Mouse (Mus musculus) forebrain, embryonic 14.5 days (tissue): ENCODE results near the gene Gm20518. TPM values are rescaled to one million over a fixed set of nuclear protein-coding genes. Genes with fewer than 3 reads are reported as not detected.

ENCODE experiments used
- ATAC-seq: fragments of 200-750 bp; cut with Nextera tagmentation; 2 replicates; pipeline ENCODE4 v1.8.0; 2017; ENCODE audit warnings: mild to moderate bottlenecking, moderate library complexity
- DNase-seq: peaks from one replicate; pipeline ENCODE4 v3.0.0-alpha.2; 2015; ENCODE audit warnings: low spot score
- H3K27ac ChIP-seq: fragments of 300-500 bp; sonication (generic); 2 replicates; pipeline ENCODE4 v1.5.1; 2014; ENCODE audit warnings: low read depth, mild to moderate bottlenecking, control low read depth, low read length, moderate library complexity
- H3K27me3 ChIP-seq: fragments of 300-500 bp; sonication (generic); replicated peaks from 2 replicates; pipeline ENCODE4 v1.6.1; 2014; ENCODE audit warnings: low read length, control low read depth, mixed read lengths; ENCODE audit not compliant: control insufficient read depth, insufficient read depth
- H3K36me3 ChIP-seq: fragments of 300-500 bp; sonication (generic); 2 replicates; pipeline ENCODE4 v1.6.1; 2014; ENCODE audit warnings: low read length, control low read depth; ENCODE audit not compliant: control insufficient read depth, insufficient read depth
- H3K4me1 ChIP-seq: fragments of 300-500 bp; sonication (generic); 2 replicates; pipeline ENCODE4 v1.6.1; 2014; ENCODE audit warnings: antibody characterized with exemption, low read length, control low read depth; ENCODE audit not compliant: control insufficient read depth, insufficient read depth
- H3K4me2 ChIP-seq: fragments of 300-500 bp; sonication (generic); 2 replicates; pipeline ENCODE4 v1.6.1; 2014; ENCODE audit warnings: mild to moderate bottlenecking, control low read depth, low read length
- H3K4me3 ChIP-seq: fragments of 300-500 bp; sonication (generic); 2 replicates; pipeline ENCODE4 v1.5.1; 2014; ENCODE audit warnings: low read depth, low read length, control low read depth
- H3K9ac ChIP-seq: fragments of 300-500 bp; sonication (generic); 2 replicates; pipeline ENCODE4 v1.6.1; 2014; ENCODE audit warnings: mild to moderate bottlenecking, low read length, control low read depth, moderate library complexity
- H3K9me3 ChIP-seq: fragments of 300-500 bp; sonication (generic); replicated peaks from 2 replicates; pipeline ENCODE4 v1.6.1; 2016; ENCODE audit warnings: low read length, control low read depth, mixed read lengths; ENCODE audit not compliant: control insufficient read depth
- WGBS: fragments of 180-500 bp; shearing (Covaris S2); extraction: QIAGEN DNeasy Blood & Tissue Kit; methylation state at CpG from one replicate; pipeline ENCODE4 v1.1.7; 2014; 5-methylcytosine and 5-hydroxymethylcytosine counted together
- polyA plus RNA-seq: library from polyadenylated mRNA; unstranded; fragments of >200 nt; fragmentation: Nextera tagmentation; extraction: Ambion mirVana; gene quantifications from 2 replicates; pipeline ENCODE4 v1.2.1, GENCODE M21; 2014

Gene Gm20518
- polyA plus RNA-seq, 1 experiment from 2014 or later: 0.38 TPM

DNA sequence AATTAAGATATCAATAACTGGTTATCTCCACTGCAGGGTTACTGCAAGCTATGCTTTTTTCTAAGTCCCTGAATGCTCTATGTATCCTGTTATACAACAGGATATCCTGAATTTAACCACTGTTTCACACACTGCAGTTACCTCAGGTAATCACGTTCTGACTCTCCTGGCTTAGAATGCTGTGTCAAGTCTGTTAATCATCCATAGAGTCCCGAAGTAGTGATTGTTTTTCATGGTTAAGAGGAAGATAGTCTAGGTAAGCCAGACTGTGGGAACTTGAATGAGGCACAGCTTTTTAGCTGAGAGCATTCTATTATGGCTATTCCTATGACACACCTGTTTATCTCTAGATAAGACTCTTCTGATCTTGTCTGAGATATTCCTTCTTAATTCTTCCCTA, 26.2 kb downstream of the Gm20518 start:
- Histone ChIP-seq H3K9me3 (no peaks in the 10 kb centered on the region), H3K4me3 (no peak overlapping the region), H3K4me2 (no peak overlapping the region), H3K36me3 (peaks cover 29% of the 10 kb centered on the region), H3K27ac (no peak overlapping the region), H3K9ac (no peak overlapping the region), H3K4me1 (no peaks in the 10 kb centered on the region), H3K27me3 (no peaks in the 10 kb centered on the region)
- no peak for ATAC-seq
- no peak for DNase-seq
- 89% methylated on average over 2 of the region's 2 CpGs for WGBS

DNA sequence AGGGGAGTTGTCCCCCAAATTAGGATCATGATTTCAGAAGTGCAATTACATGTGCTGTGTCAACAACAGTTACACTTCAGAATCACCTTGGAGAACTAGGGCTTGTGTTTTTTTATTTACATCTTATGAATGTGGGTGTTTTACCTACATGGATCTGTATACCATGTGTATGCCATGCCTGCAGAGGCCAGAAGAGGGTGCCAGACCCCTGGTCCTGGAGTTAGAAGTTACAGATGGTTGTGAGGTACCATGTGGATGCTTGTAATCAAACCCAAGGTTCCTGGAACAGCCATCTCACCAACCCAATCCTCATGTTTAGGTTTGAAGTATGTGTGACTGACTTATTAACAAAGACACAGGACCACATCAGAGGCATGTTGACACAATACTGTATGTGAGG, 32.9 kb downstream of the Gm20518 start:
- Histone ChIP-seq H3K9me3 (no peaks in the 10 kb centered on the region), H3K4me3 (no peak overlapping the region), H3K27me3 (no peaks in the 10 kb centered on the region), H3K9ac (no peak overlapping the region), H3K4me2 (no peak overlapping the region), H3K4me1 (no peaks in the 10 kb centered on the region), H3K36me3 (peaks cover 65% of the 10 kb centered on the region), H3K27ac (no peak overlapping the region)
- ATAC-seq (no peak), DNase-seq (peak; percentile 20)

DNA sequence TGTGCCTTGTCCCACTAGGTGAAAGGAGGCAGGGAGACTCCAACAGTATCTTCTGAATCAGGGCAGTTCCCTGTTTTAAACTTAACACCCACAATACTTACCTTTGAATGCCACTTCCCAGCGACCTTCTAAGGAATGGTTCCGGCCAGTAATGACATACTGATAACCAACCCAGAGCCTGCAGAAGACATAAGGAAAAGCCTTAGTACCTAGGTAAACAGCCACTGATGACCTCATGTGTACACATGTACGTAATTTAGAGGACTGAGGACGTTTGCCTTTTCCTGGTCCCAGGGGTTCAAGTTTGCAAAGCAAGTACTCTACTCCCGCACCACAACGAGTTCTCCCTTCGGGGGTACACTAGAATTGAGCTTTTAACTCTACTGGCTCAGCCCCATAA, 34.3 kb downstream of the Gm20518 start:
- 93% methylated on average over 7 of the region's 7 CpGs for WGBS
- H3K9me3 ChIP-seq: no peaks in the 10 kb centered on the region
- H3K9ac ChIP-seq: no peak overlapping the region
- no peaks in the 10 kb centered on the region for H3K27me3 ChIP-seq
- no peaks in the 10 kb centered on the region for H3K4me1 ChIP-seq
- no peak overlapping the region for H3K4me2 ChIP-seq
- ATAC-seq: no peak
- no peak for DNase-seq
- H3K27ac ChIP-seq: no peak overlapping the region
- peaks cover 77% of the 10 kb centered on the region for H3K36me3 ChIP-seq
- H3K4me3 ChIP-seq: no peak overlapping the region

DNA sequence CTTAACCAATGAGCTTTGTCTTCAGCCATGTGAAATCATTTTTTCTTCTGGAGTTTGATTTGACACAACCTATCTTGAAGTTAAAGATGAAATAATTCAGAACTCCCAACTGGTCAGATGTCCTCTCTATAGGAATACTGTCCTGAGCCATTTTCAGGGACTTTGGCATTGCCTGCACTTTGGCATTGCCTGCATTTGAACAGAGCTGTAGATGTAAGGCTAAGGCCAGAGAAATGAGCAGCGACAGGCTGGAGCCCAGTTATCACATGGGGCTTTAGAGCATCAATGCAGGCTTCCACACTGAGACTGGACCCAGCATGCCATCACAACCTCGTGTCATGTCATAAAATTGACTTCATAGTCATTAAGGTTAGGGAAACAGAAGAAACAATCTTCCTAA, 38.2 kb downstream of the Gm20518 start:
- no peaks in the 10 kb centered on the region for H3K4me1 ChIP-seq
- no peak for ATAC-seq
- peaks cover 86% of the 10 kb centered on the region for H3K36me3 ChIP-seq
- no peak overlapping the region for H3K9ac ChIP-seq
- H3K9me3 ChIP-seq: no peaks in the 10 kb centered on the region
- H3K27ac ChIP-seq: no peak overlapping the region
- DNase-seq: no peak
- no peak overlapping the region for H3K4me2 ChIP-seq
- no peaks in the 10 kb centered on the region for H3K27me3 ChIP-seq
- H3K4me3 ChIP-seq: no peak overlapping the region
- 88% methylated on average over 2 of the region's 2 CpGs for WGBS

DNA sequence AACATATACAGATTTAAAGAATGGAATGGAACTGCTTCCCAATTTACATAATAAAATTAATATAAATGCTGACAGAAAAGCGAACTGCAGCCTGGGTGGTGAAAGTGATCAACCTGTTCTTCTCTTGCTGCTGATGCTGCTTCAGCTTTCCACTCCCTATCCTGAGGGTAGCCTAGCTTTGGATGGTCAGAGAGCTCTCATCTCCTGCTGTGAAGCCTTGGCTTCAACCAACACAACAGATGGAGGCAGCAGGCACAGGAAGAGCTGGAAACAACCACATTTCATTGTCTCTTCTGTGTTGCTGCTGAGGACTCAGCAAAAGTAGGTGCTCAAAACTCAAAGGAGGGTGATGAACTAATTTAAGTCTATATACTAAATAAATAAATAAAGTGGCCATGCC, 39.6 kb downstream of the Gm20518 start:
- Histone ChIP-seq H3K4me3 (no peak overlapping the region), H3K4me2 (no peak overlapping the region), H3K36me3 (peaks cover 84% of the 10 kb centered on the region), H3K27ac (no peak overlapping the region), H3K27me3 (no peaks in the 10 kb centered on the region), H3K9me3 (no peaks in the 10 kb centered on the region), H3K4me1 (no peaks in the 10 kb centered on the region), H3K9ac (no peak overlapping the region)
- WGBS: 90% methylated on average over 1 of the region's 1 CpGs
- ATAC-seq (no peak), DNase-seq (no peak)

DNA sequence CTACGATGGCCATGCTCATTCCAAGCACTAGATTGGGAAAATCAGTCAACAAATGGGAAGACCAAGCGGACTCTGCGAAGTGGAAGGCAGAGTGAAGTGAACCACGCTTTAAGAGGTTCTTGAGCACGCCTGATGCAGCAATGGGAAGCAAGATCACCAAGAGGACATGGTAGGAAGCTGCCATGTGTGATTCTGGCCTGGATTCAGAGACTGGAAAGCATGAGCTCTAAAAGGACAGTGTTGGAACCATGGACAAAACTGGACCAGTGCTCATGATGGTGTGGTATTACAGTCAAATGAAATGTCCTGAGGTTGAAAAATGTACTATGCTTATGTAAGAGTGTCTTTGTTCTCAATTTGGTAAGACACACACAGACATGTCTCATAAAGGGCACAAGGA, 40.1 kb downstream of the Gm20518 start:
- H3K9me3 ChIP-seq: no peaks in the 10 kb centered on the region

DNA sequence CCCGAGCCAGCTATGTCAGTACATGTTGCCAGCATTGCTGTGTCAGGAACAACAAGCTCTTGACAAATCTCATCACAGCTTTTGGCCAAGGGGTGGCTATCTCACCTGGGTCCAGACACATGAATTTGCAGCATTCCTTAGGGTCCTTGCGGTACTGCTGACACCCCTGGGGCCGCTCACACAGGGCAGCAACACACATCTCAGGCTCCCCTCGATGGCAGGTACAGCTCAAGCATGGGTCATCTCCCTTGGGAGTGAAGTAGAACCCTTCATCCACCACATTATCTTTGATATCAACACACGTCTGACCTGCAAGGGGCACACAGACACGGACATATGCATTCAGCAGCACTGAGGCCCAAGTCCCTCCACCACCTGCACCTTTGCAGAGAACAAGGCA, 42.0 kb downstream of the Gm20518 start:
- 86% methylated on average over 6 of the region's 6 CpGs for WGBS
- DNase-seq (no peak), ATAC-seq (no peak)
- no peaks in the 10 kb centered on the region for H3K4me1 ChIP-seq
- H3K9ac ChIP-seq: no peak overlapping the region
- no peaks in the 10 kb centered on the region for H3K9me3 ChIP-seq
- no peak overlapping the region for H3K4me3 ChIP-seq
- no peak overlapping the region for H3K4me2 ChIP-seq
- peaks cover 86% of the 10 kb centered on the region for H3K36me3 ChIP-seq
- H3K27me3 ChIP-seq: no peaks in the 10 kb centered on the region
- no peak overlapping the region for H3K27ac ChIP-seq

More for the DNA sequence above, 40.1 kb downstream of the Gm20518 start:
- DNase-seq (no peak), ATAC-seq (no peak)
- peaks cover 84% of the 10 kb centered on the region for H3K36me3 ChIP-seq
- no peak overlapping the region for H3K4me3 ChIP-seq
- H3K27ac ChIP-seq: no peak overlapping the region
- H3K27me3 ChIP-seq: no peaks in the 10 kb centered on the region
- WGBS: 95% methylated on average over 5 of the region's 5 CpGs
- no peaks in the 10 kb centered on the region for H3K4me1 ChIP-seq
- no peak overlapping the region for H3K9ac ChIP-seq
- H3K4me2 ChIP-seq: no peak overlapping the region

DNA sequence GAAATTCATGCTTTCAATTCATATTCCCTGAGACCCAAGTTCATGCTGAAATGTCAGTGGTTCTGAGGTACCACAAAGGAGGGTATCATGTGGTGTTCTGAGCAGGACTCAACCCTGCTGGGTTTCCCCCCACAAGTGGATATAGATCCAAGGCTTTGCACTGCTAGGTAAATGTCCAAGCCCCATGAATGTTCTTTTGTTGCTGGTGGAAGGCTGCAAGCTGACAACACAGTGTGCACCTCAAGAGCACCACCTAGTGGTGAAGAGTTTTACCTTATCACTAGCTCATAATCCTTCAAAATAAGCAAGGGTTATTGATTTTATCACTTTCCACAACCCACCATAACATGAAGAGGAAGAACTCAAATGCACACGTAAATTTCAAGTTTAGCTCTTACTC, 42.5 kb downstream of the Gm20518 start:
- Histone ChIP-seq H3K4me1 (no peaks in the 10 kb centered on the region), H3K9me3 (no peaks in the 10 kb centered on the region), H3K4me3 (no peak overlapping the region), H3K27me3 (no peaks in the 10 kb centered on the region), H3K9ac (peak overlapping the region; percentile 8; the same call in 1 of the 2 replicates), H3K27ac (0 out of 2 replicates have a peak overlapping the region, but pooled peaks have one; percentile 29), H3K4me2 (no peak overlapping the region), H3K36me3 (peaks cover 86% of the 10 kb centered on the region)
- peak; percentile 72 for ATAC-seq
- 21% methylated on average over 1 of the region's 1 CpGs for WGBS
- peak; percentile 91 for DNase-seq

DNA sequence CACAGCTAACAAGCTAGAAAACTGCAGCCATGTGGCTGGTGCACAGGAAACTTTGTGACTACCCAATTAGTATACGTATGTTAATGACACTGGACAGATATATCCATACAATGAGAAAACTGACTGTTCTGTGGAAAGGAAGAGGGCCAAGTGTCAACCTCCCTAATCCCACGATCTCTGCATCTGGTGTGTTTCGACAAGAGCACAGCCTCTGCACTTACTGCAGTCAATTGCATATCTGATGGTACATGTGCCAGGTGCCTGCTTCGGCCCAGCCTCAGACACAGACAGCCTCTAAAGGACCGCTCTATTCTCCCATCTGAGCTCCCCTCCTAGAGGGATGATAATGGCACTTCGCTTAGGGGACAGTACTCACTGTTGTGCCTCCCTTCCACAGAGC, 43.0 kb downstream of the Gm20518 start:
- Histone ChIP-seq H3K4me2 (no peak overlapping the region), H3K9ac (peak overlapping the region; percentile 8; the same call in 1 of the 2 replicates), H3K36me3 (peaks cover 88% of the 10 kb centered on the region), H3K4me1 (no peaks in the 10 kb centered on the region), H3K4me3 (no peak overlapping the region), H3K9me3 (no peaks in the 10 kb centered on the region), H3K27me3 (no peaks in the 10 kb centered on the region), H3K27ac (0 out of 2 replicates have a peak overlapping the region, but pooled peaks have one; percentile 29)
- ATAC-seq: no peak
- DNase-seq: no peak
- WGBS: 96% methylated on average over 6 of the region's 6 CpGs
